Mouse (Mus musculus) liver, adult 2 months (tissue): ENCODE measurements around the gene Gm3005.
"Not testable (repeated sequence)": the region's sequence is repeated elsewhere in the genome, so short reads cannot be mapped to it uniquely, and the experiment has no call there.

Experiments used
- CTCF ChIP-seq: fragments of 200-500 bp; IDR thresholded peaks from 2 replicates; pipeline ENCODE4 v1.5.1; 2011; ENCODE audit warnings: low read depth, low read length, control low read depth
- POLR2A ChIP-seq: fragments of 200-500 bp; IDR thresholded peaks from 2 replicates; pipeline ENCODE4 v1.6.1; 2011; ENCODE audit warnings: low read length, control low read depth; ENCODE audit not compliant: insufficient read depth; ENCODE audit errors: extremely low read depth

DNA sequence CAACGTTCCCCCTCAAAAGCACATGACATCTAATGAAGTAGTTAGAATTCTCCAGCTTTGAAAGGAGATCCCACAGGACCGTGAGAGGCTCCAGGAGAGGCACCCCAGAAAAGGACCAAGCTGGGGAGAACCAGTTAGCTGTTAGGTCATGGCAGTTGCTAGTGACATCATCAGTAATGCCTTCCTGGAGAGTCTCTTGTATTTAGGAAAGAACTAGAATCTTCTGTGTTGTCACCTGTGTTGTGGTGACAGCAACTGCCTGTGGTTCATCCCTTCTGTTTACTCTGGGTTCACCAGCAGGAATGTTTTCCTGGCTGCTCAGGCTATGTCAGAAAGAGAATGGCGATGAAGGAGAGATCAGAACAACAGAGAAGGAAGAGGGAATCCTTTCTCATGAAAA lies 21.2 kb downstream of the Gm3005 start, which contains the start of gene Gm10408:
- not testable (repeated sequence) for TF ChIP-seq CTCF, POLR2A
